In genomic region chr6:120914911-120915648, GRCm38 (mm10) we compare ENCODE assay signal across 8 mouse cellular contexts.
DNase-seq lines count a peak whose midpoint lies in the region; TF ChIP-seq lines count a peak whose summit lies in the region.

No protein-coding gene starts in this region.

- H3K4me1 ChIP-seq in E14TG2a.4 (replicated peaks; ENCODE audit: low read depth, low read length), result peaks cover 64% of the 10 kb centered on the region

- DNase-seq in cerebellum, postnatal 14 days, result peak; percentile 39 to 64
- no peak for DNase-seq in cerebellum, adult 11 months
- peak; percentile 33 for DNase-seq in embryo, embryonic 9.5 days (ENCODE audit: extremely low spot score)
- peak; percentile 60 to 64 for DNase-seq in kidney, adult 8-10 months
- DNase-seq in lung, postnatal 25 days (ENCODE audit: low spot score), result peak; percentile 24
- DNase-seq in spleen, postnatal 4 days (ENCODE audit: low spot score in 2 of 2), result peak; percentile 83 to 87
- DNase-seq in right cerebral cortex, postnatal 10 days (ENCODE audit: low spot score in 2 of 2), result no peak

- peaks cover 42% of the 10 kb centered on the region for H3K36me3 ChIP-seq in E14TG2a.4 (ENCODE audit: insufficient read depth, low read length)

- H3K27me3 ChIP-seq in E14TG2a.4 (ENCODE audit: insufficient read depth, low read length), result peaks cover 4% of the 10 kb centered on the region; the same call in 1 of the 2 replicates

- no peaks in the 10 kb centered on the region for H3K9me3 ChIP-seq in E14TG2a.4 (ENCODE audit: low read length)

- H3K4me3 ChIP-seq in E14TG2a.4 (replicated peaks; ENCODE audit: low read length), result peak overlapping the region; percentile 91

- TF ChIP-seq CTCF in E14TG2a.4 (conservative IDR thresholded peaks at IDR 0.05; ENCODE audit: low read length), result 0 out of 2 replicates have a peak, but pooled peaks have one; percentile 12

Comparison
In these comparisons a context has a peak if more than half of its experiments do, and no peak if none do; other contexts are left out.
1. DNase-seq: peak in cerebellum, postnatal 14 days (2 of 2), embryo, embryonic 9.5 days (single experiment), kidney, adult 8-10 months (2 of 2), lung, postnatal 25 days (single experiment) and spleen, postnatal 4 days (2 of 2); none in cerebellum, adult 11 months (single experiment) and right cerebral cortex, postnatal 10 days (0 of 2).